Mouse (Mus musculus) liver, adult 2 months (tissue): Measurements from ENCODE around the gene Syngr1.

Experiments
- CTCF ChIP-seq: fragments of 200-500 bp; IDR thresholded peaks from 2 replicates; pipeline ENCODE4 v1.5.1; 2011; ENCODE audit warnings: low read depth, low read length, control low read depth
- POLR2A ChIP-seq: fragments of 200-500 bp; IDR thresholded peaks from 2 replicates; pipeline ENCODE4 v1.6.1; 2011; ENCODE audit warnings: low read length, control low read depth; ENCODE audit not compliant: insufficient read depth; ENCODE audit errors: extremely low read depth

GRCm38 (mm10) chr15:80102495-80102894, 11.4 kb downstream of the Syngr1 start:
- TF ChIP-seq POLR2A: no peak
- no peak for TF ChIP-seq CTCF
